Mouse (Mus musculus) hindbrain, embryonic 15.5 days (tissue): ENCODE measurements around the gene Cd7. TPM values are rescaled to one million over a fixed set of nuclear protein-coding genes. Genes with fewer than 3 reads are reported as not detected.
A peak's percentile ranks its signal among the peaks of the same experiment; 100 is the strongest.
"Not testable (repeated sequence)": the region's sequence is repeated elsewhere in the genome, so short reads cannot be mapped to it uniquely, and the experiment has no call there.

Experiments used
- ATAC-seq: fragments of 200-750 bp; cut with Nextera tagmentation; 2 replicates; pipeline ENCODE4 v1.8.0; 2017; ENCODE audit warnings: low read depth, moderate number of reproducible peaks, moderate TSS enrichment; ENCODE audit not compliant: low FRiP score
- H3K27ac ChIP-seq: fragments of 300-500 bp; sonication (generic); replicated peaks from 2 replicates; pipeline ENCODE4 v1.5.1; 2015; ENCODE audit warnings: mild to moderate bottlenecking, inconsistent platforms
- H3K27me3 ChIP-seq: fragments of 300-500 bp; sonication (generic); 2 replicates; pipeline ENCODE4 v1.6.1; 2015; ENCODE audit warnings: control low read depth, inconsistent platforms
- H3K36me3 ChIP-seq: fragments of 300-500 bp; sonication (generic); 2 replicates; pipeline ENCODE4 v1.6.1; 2015; ENCODE audit warnings: control low read depth, inconsistent platforms
- H3K4me1 ChIP-seq: fragments of 300-500 bp; sonication (generic); replicated peaks from 2 replicates; pipeline ENCODE4 v1.6.1; 2015; ENCODE audit warnings: control low read depth, inconsistent platforms
- H3K4me2 ChIP-seq: fragments of 300-500 bp; sonication (generic); 2 replicates; pipeline ENCODE4 v1.6.1; 2015; ENCODE audit warnings: moderate library complexity, mild to moderate bottlenecking, inconsistent platforms
- H3K4me3 ChIP-seq: fragments of 300-500 bp; sonication (generic); 2 replicates; pipeline ENCODE4 v1.5.1; 2015; ENCODE audit warnings: mild to moderate bottlenecking, inconsistent platforms
- H3K9ac ChIP-seq: fragments of 300-500 bp; sonication (generic); 2 replicates; pipeline ENCODE4 v1.6.1; 2015; ENCODE audit warnings: inconsistent platforms
- H3K9me3 ChIP-seq: fragments of 300-500 bp; sonication (generic); 2 replicates; pipeline ENCODE4 v1.6.1; 2016; ENCODE audit warnings: control low read depth, inconsistent platforms
- WGBS: fragments of 180-500 bp; shearing (Covaris S2); methylation state at CpG from one replicate; pipeline ENCODE4 v1.1.7; 2015; 5-methylcytosine and 5-hydroxymethylcytosine counted together
- polyA plus RNA-seq: library from polyadenylated mRNA; unstranded; fragments of >200 nt; fragmentation: Nextera tagmentation; extraction: Ambion mirVana; gene quantifications from 2 replicates; pipeline ENCODE4 v1.2.1, GENCODE M21; 2015

Cd7 gene
- polyA plus RNA-seq, 1 experiment from 2014 or later = not detected

- H3K4me3 ChIP-seq, H3K4me1 ChIP-seq, H3K9ac ChIP-seq, H3K4me2 ChIP-seq, H3K27ac ChIP-seq, H3K36me3 ChIP-seq, H3K9me3 ChIP-seq, ATAC-seq, H3K27me3 ChIP-seq: not testable (repeated sequence)
- 52% methylated on average over 1 of the region's 1 CpGs for WGBS
Observed at GRCm38 (mm10) chr11:121043025-121043424, 3.8 kb upstream of the Cd7 start.

- no peak for ATAC-seq
- H3K4me1 ChIP-seq = no peaks in the 10 kb centered on the region
- no peak overlapping the region for H3K4me3 ChIP-seq
- H3K9me3 ChIP-seq = no peaks in the 10 kb centered on the region
- H3K4me2 ChIP-seq = no peak overlapping the region
- 76% methylated on average over 4 of the region's 4 CpGs for WGBS
- H3K27me3 ChIP-seq = 0 out of 2 replicates have a peak, but pooled peaks cover 2% of the 10 kb centered on the region
- H3K9ac ChIP-seq = no peak overlapping the region
- H3K36me3 ChIP-seq = no peaks in the 10 kb centered on the region
- no peak overlapping the region for H3K27ac ChIP-seq
Observed at GRCm38 (mm10) chr11:121042480-121042879, 3.3 kb upstream of the Cd7 start.

GRCm38 (mm10) chr11:121041636-121042035 is 2.4 kb upstream of the Cd7 start:
- WGBS = 75% methylated on average over 4 of the region's 4 CpGs
- H3K4me1 ChIP-seq = no peaks in the 10 kb centered on the region
- H3K4me2 ChIP-seq = no peak overlapping the region
- no peak overlapping the region for H3K9ac ChIP-seq
- ATAC-seq = no peak
- no peaks in the 10 kb centered on the region for H3K9me3 ChIP-seq
- 0 out of 2 replicates have a peak, but pooled peaks cover 2% of the 10 kb centered on the region for H3K27me3 ChIP-seq
- H3K4me3 ChIP-seq = no peak overlapping the region
- no peaks in the 10 kb centered on the region for H3K36me3 ChIP-seq
- no peak overlapping the region for H3K27ac ChIP-seq

- 4% methylated on average over 4 of the region's 4 CpGs for WGBS
Observed at GRCm38 (mm10) chr11:121041212-121041611, 2.0 kb upstream of the Cd7 start.

GRCm38 (mm10) chr11:121038366-121039240 is 615 bp downstream of the Cd7 start:
- Histone ChIP-seq H3K4me3 (no peak overlapping the region), H3K27me3 (0 out of 2 replicates have a peak, but pooled peaks cover 2% of the 10 kb centered on the region), H3K4me1 (no peaks in the 10 kb centered on the region), H3K9me3 (no peaks in the 10 kb centered on the region), H3K36me3 (no peaks in the 10 kb centered on the region), H3K9ac (no peak overlapping the region), H3K27ac (no peak overlapping the region), H3K4me2 (no peak overlapping the region)
- ATAC-seq = no peak
- 92% methylated on average over 11 of the region's 11 CpGs for WGBS

More at GRCm38 (mm10) chr11:121041212-121041611, 2.0 kb upstream of the Cd7 start:
- no peak overlapping the region for H3K4me2 ChIP-seq
- H3K4me3 ChIP-seq = no peak overlapping the region
- no peak overlapping the region for H3K9ac ChIP-seq
- H3K9me3 ChIP-seq = no peaks in the 10 kb centered on the region
- ATAC-seq = no peak
- H3K27ac ChIP-seq = no peak overlapping the region
- no peaks in the 10 kb centered on the region for H3K4me1 ChIP-seq
- H3K36me3 ChIP-seq = no peaks in the 10 kb centered on the region
- 0 out of 2 replicates have a peak, but pooled peaks cover 2% of the 10 kb centered on the region for H3K27me3 ChIP-seq

- whole genome bisulfite sequencing = 87% methylated on average over 5 of the region's 5 CpGs
- Histone ChIP-seq H3K4me1 (no peaks in the 10 kb centered on the region), H3K9ac (no peak overlapping the region), H3K9me3 (no peaks in the 10 kb centered on the region), H3K4me3 (no peak overlapping the region), H3K4me2 (no peak overlapping the region), H3K36me3 (no peaks in the 10 kb centered on the region), H3K27me3 (no peaks in the 10 kb centered on the region), H3K27ac (no peak overlapping the region)
- no peak for ATAC-seq
Observed at GRCm38 (mm10) chr11:121033118-121033517, 6.1 kb downstream of the Cd7 start.

- no peak overlapping the region for H3K27ac ChIP-seq
- no peaks in the 10 kb centered on the region for H3K27me3 ChIP-seq
- no peaks in the 10 kb centered on the region for H3K36me3 ChIP-seq
- H3K4me3 ChIP-seq = no peak overlapping the region
- no peaks in the 10 kb centered on the region for H3K9me3 ChIP-seq
- WGBS = 89% methylated on average over 7 of the region's 7 CpGs
- ATAC-seq = no peak
- no peak overlapping the region for H3K9ac ChIP-seq
- no peak overlapping the region for H3K4me2 ChIP-seq
- H3K4me1 ChIP-seq = no peaks in the 10 kb centered on the region
Observed at GRCm38 (mm10) chr11:121027259-121027658, 12.0 kb downstream of the Cd7 start.

GRCm38 (mm10) chr11:121024163-121024562 is 15.1 kb downstream of the Cd7 start:
- no peak for ATAC-seq
- Histone ChIP-seq H3K36me3 (no peaks in the 10 kb centered on the region), H3K27me3 (no peaks in the 10 kb centered on the region), H3K9ac (no peak overlapping the region), H3K4me3 (no peak overlapping the region), H3K27ac (no peak overlapping the region), H3K4me1 (no peaks in the 10 kb centered on the region), H3K9me3 (no peaks in the 10 kb centered on the region), H3K4me2 (no peak overlapping the region)
- 72% methylated on average over 6 of the region's 6 CpGs for whole genome bisulfite sequencing

GRCm38 (mm10) chr11:121019501-121019900 is 19.7 kb downstream of the Cd7 start:
- no peaks in the 10 kb centered on the region for H3K4me1 ChIP-seq
- WGBS = 86% methylated on average over 5 of the region's 5 CpGs
- no peak for ATAC-seq
- no peaks in the 10 kb centered on the region for H3K36me3 ChIP-seq
- no peaks in the 10 kb centered on the region for H3K27me3 ChIP-seq
- no peak overlapping the region for H3K9ac ChIP-seq
- no peak overlapping the region for H3K4me2 ChIP-seq
- no peak overlapping the region for H3K27ac ChIP-seq
- no peaks in the 10 kb centered on the region for H3K9me3 ChIP-seq
- H3K4me3 ChIP-seq = no peak overlapping the region

GRCm38 (mm10) chr11:121017703-121018102 is 21.5 kb downstream of the Cd7 start:
- H3K27me3 ChIP-seq = no peaks in the 10 kb centered on the region
- ATAC-seq = peak; percentile 73
- H3K4me1 ChIP-seq = no peaks in the 10 kb centered on the region
- H3K9me3 ChIP-seq = no peaks in the 10 kb centered on the region
- H3K4me3 ChIP-seq = no peak overlapping the region
- H3K4me2 ChIP-seq = no peak overlapping the region
- no peaks in the 10 kb centered on the region for H3K36me3 ChIP-seq
- WGBS = 42% methylated on average over 3 of the region's 3 CpGs
- no peak overlapping the region for H3K9ac ChIP-seq
- H3K27ac ChIP-seq = no peak overlapping the region

GRCm38 (mm10) chr11:121015472-121015871 is 23.7 kb downstream of the Cd7 start:
- no peak for ATAC-seq
- no peaks in the 10 kb centered on the region for H3K4me1 ChIP-seq
- H3K27me3 ChIP-seq = no peaks in the 10 kb centered on the region
- no peaks in the 10 kb centered on the region for H3K9me3 ChIP-seq
- no peak overlapping the region for H3K4me3 ChIP-seq
- H3K4me2 ChIP-seq = no peak overlapping the region
- H3K36me3 ChIP-seq = no peaks in the 10 kb centered on the region
- no peak overlapping the region for H3K9ac ChIP-seq
- H3K27ac ChIP-seq = no peak overlapping the region
- WGBS = 68% methylated on average over 6 of the region's 6 CpGs

GRCm38 (mm10) chr11:121014896-121015300 is 24.3 kb downstream of the Cd7 start:
- Histone ChIP-seq H3K9ac (no peak overlapping the region), H3K4me1 (no peaks in the 10 kb centered on the region), H3K4me3 (peak overlapping the region; percentile 11; the same call in 1 of the 2 replicates), H3K27me3 (no peaks in the 10 kb centered on the region), H3K9me3 (no peaks in the 10 kb centered on the region), H3K36me3 (no peaks in the 10 kb centered on the region), H3K27ac (no peak overlapping the region), H3K4me2 (peak overlapping the region; percentile 42)
- WGBS = 60% methylated on average over 19 of the region's 19 CpGs
- ATAC-seq = no peak
